Comparison of ENCODE assay signal across 22 mouse cellular contexts in the genomic region with DNA sequence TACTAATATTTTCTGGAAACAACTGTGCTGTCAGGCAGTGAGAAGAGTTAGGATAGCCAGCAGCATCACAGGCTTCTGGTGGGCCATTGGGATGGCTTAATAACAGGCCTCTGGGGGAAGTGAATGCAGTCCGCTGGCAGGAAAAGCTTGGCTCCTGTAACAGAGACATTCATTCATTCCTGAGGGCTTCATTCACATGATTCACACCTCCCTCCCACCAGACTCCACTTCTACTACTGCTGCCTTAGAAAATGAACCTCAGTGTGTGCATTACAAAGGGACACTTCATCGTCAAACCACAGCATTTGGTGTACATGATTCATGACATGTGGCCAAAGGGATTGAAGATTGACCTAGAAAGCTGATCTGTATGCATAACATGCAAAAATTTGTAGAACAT.
A peak's percentile ranks its signal among the peaks of the same experiment; 100 is the strongest.
DNase-seq lines count a peak whose midpoint lies in the region; ATAC-seq and TF ChIP-seq lines count a peak whose summit lies in the region.
"Had no signal": no experiment of that assay in that cellular context is flagged by ENCODE, and none has a peak within 500 bp of the region (broad histone marks: within the 10 kb centered on the region; RNA-seq: fewer than 3 reads in every experiment).

No protein-coding gene starts in this region.

- no peak for TF ChIP-seq CTCF in hindbrain, postnatal 0 days (IDR thresholded peaks at IDR 0.05; ENCODE audit: low read depth)
- TF ChIP-seq CTCF in midbrain, postnatal 0 days (IDR thresholded peaks at IDR 0.05) = no peak
- TF ChIP-seq CTCF in gastrocnemius, adult 2 months (IDR thresholded peaks at IDR 0.05) = no peak

- peak; percentile 25 for DNase-seq in hindbrain, postnatal 0 days (ENCODE audit: low spot score)
- no peak for DNase-seq in hindbrain, embryonic 11.5 days (ENCODE audit: low spot score)
- peak; percentile 48 for DNase-seq in midbrain, postnatal 0 days (ENCODE audit: low spot score)
- DNase-seq in Muller cell, postnatal 12 days (ENCODE audit: inconsistent ontology term) = peak; percentile 75
- DNase-seq in fibroblast of lung, adult 2 months (ENCODE audit: low read depth) = peak; percentile 10
- DNase-seq in gastrocnemius, adult 2 months = no peak
- DNase-seq: adrenal gland, postnatal 10 days; cerebellum, adult 11 months; gastrocnemius, postnatal 14 days; kidney, adult 11 months; lung, postnatal 4 days; thymus, postnatal 14 days had no signal

- H3K4me2 ChIP-seq in hindbrain, postnatal 0 days (ENCODE audit: low read depth, low read length) = no peak overlapping the region
- H3K4me2 ChIP-seq in hindbrain, embryonic 11.5 days (replicated peaks; ENCODE audit: low read depth, low read length) = no peak overlapping the region
- H3K4me2 ChIP-seq in midbrain, postnatal 0 days (ENCODE audit: low read depth, low read length, poor library complexity, severe bottlenecking) = no peak overlapping the region
- H3K4me2 ChIP-seq in midbrain, embryonic 15.5 days = no peak overlapping the region
- H3K4me2 ChIP-seq: embryonic facial prominence, embryonic 13.5 days; hindbrain, embryonic 15.5 days; limb, embryonic 13.5 days; lung, embryonic 15.5 days; neural tube, embryonic 13.5 days had no signal

- intact Hi-C loops in gastrocnemius, adult 2 months (cut with DNase I) = no loop called here

- H3K27ac ChIP-seq in hindbrain, postnatal 0 days = no peak overlapping the region
- no peak overlapping the region for H3K27ac ChIP-seq in hindbrain, embryonic 11.5 days (ENCODE audit: low read depth, low read length)
- no peak overlapping the region for H3K27ac ChIP-seq in midbrain, postnatal 0 days (ENCODE audit: low read depth, low read length)
- H3K27ac ChIP-seq in midbrain, embryonic 15.5 days = no peak overlapping the region
- no peak overlapping the region for H3K27ac ChIP-seq in gastrocnemius, adult 2 months
- H3K27ac ChIP-seq: embryonic facial prominence, embryonic 13.5 days; forebrain, embryonic 10.5 days; hindbrain, embryonic 15.5 days; kidney, postnatal 0 days; limb, embryonic 13.5 days; liver, embryonic 14.5 days; lung, embryonic 15.5 days; neural tube, embryonic 13.5 days had no signal

- H3K4me1 ChIP-seq in hindbrain, postnatal 0 days (ENCODE audit: insufficient read depth, low read length) = no peaks in the 10 kb centered on the region
- H3K4me1 ChIP-seq in hindbrain, embryonic 11.5 days (replicated peaks; ENCODE audit: control insufficient read depth, insufficient read depth, low read length) = no peaks in the 10 kb centered on the region
- no peaks in the 10 kb centered on the region for H3K4me1 ChIP-seq in midbrain, postnatal 0 days (ENCODE audit: insufficient read depth, low read length)
- no peaks in the 10 kb centered on the region; the same call in 1 of the 2 replicates for H3K4me1 ChIP-seq in midbrain, embryonic 15.5 days
- H3K4me1 ChIP-seq: embryonic facial prominence, embryonic 13.5 days; hindbrain, embryonic 15.5 days; limb, embryonic 13.5 days; lung, embryonic 15.5 days had no signal

- H3K9me3 ChIP-seq in hindbrain, postnatal 0 days (ENCODE audit: low read length) = no peaks in the 10 kb centered on the region
- H3K9me3 ChIP-seq in hindbrain, embryonic 11.5 days (ENCODE audit: control insufficient read depth, low read length) = no peaks in the 10 kb centered on the region
- no peaks in the 10 kb centered on the region for H3K9me3 ChIP-seq in midbrain, postnatal 0 days (ENCODE audit: low read length)
- H3K9me3 ChIP-seq in midbrain, embryonic 15.5 days = no peaks in the 10 kb centered on the region
- H3K9me3 ChIP-seq: embryonic facial prominence, embryonic 13.5 days; forebrain, embryonic 10.5 days; hindbrain, embryonic 15.5 days; limb, embryonic 13.5 days; lung, embryonic 15.5 days; neural tube, embryonic 13.5 days had no signal

- no peaks in the 10 kb centered on the region for H3K27me3 ChIP-seq in hindbrain, postnatal 0 days (ENCODE audit: insufficient read depth, low read length)
- no peaks in the 10 kb centered on the region for H3K27me3 ChIP-seq in hindbrain, embryonic 11.5 days (ENCODE audit: control insufficient read depth, insufficient read depth, low read length)
- H3K27me3 ChIP-seq in midbrain, postnatal 0 days (ENCODE audit: insufficient read depth, low read length) = no peaks in the 10 kb centered on the region
- no peaks in the 10 kb centered on the region for H3K27me3 ChIP-seq in midbrain, embryonic 15.5 days (replicated peaks)
- H3K27me3 ChIP-seq: embryonic facial prominence, embryonic 13.5 days; hindbrain, embryonic 15.5 days; limb, embryonic 13.5 days; lung, embryonic 15.5 days; neural tube, embryonic 13.5 days had no signal

- H3K36me3 ChIP-seq in hindbrain, postnatal 0 days (ENCODE audit: insufficient read depth, low read length) = no peaks in the 10 kb centered on the region
- no peaks in the 10 kb centered on the region for H3K36me3 ChIP-seq in hindbrain, embryonic 11.5 days (ENCODE audit: control insufficient read depth, insufficient read depth, low read length)
- no peaks in the 10 kb centered on the region for H3K36me3 ChIP-seq in midbrain, postnatal 0 days (ENCODE audit: insufficient read depth, low read length)
- no peaks in the 10 kb centered on the region for H3K36me3 ChIP-seq in midbrain, embryonic 15.5 days (replicated peaks)
- H3K36me3 ChIP-seq: embryonic facial prominence, embryonic 13.5 days; forebrain, embryonic 10.5 days; hindbrain, embryonic 15.5 days; limb, embryonic 13.5 days; lung, embryonic 15.5 days; neural tube, embryonic 13.5 days had no signal

- 64% methylated on average over 2 of the region's 2 CpGs for WGBS in hindbrain, postnatal 0 days
- WGBS in hindbrain, embryonic 11.5 days = 77% methylated on average over 2 of the region's 2 CpGs
- WGBS in midbrain, postnatal 0 days = 66% methylated on average over 2 of the region's 2 CpGs
- WGBS in midbrain, embryonic 15.5 days = 73% methylated on average over 2 of the region's 2 CpGs

- H3K4me3 ChIP-seq in hindbrain, postnatal 0 days (ENCODE audit: low read length) = no peak overlapping the region
- no peak overlapping the region for H3K4me3 ChIP-seq in hindbrain, embryonic 11.5 days (ENCODE audit: low read depth, low read length)
- no peak overlapping the region for H3K4me3 ChIP-seq in midbrain, postnatal 0 days (ENCODE audit: low read depth, low read length)
- H3K4me3 ChIP-seq in midbrain, embryonic 15.5 days = no peak overlapping the region
- no peak overlapping the region for H3K4me3 ChIP-seq in gastrocnemius, adult 2 months
- H3K4me3 ChIP-seq: embryonic facial prominence, embryonic 13.5 days; forebrain, embryonic 10.5 days; hindbrain, embryonic 15.5 days; limb, embryonic 13.5 days; lung, embryonic 15.5 days; neural tube, embryonic 13.5 days had no signal

- no peak overlapping the region for H3K9ac ChIP-seq in hindbrain, postnatal 0 days (replicated peaks; ENCODE audit: low read length)
- no peak overlapping the region for H3K9ac ChIP-seq in hindbrain, embryonic 11.5 days (ENCODE audit: low read depth, low read length)
- no peak overlapping the region for H3K9ac ChIP-seq in midbrain, postnatal 0 days (replicated peaks; ENCODE audit: low read length, poor library complexity, severe bottlenecking)
- no peak overlapping the region for H3K9ac ChIP-seq in midbrain, embryonic 15.5 days
- H3K9ac ChIP-seq: embryonic facial prominence, embryonic 13.5 days; hindbrain, embryonic 15.5 days; limb, embryonic 13.5 days; liver, embryonic 14.5 days; lung, embryonic 15.5 days; neural tube, embryonic 13.5 days had no signal

- ATAC-seq in hindbrain, postnatal 0 days = peak; percentile 72; the same call in 1 of the 2 replicates
- ATAC-seq in hindbrain, embryonic 11.5 days (ENCODE audit: low FRiP score) = no peak
- ATAC-seq in midbrain, postnatal 0 days (ENCODE audit: low FRiP score) = no peak
- no peak for ATAC-seq in midbrain, embryonic 15.5 days (replicated peaks)
- ATAC-seq: activated CD4-positive, CD25-positive, alpha-beta regulatory T cell, adult 4 months had no signal

Comparison
In these comparisons a context has a peak if more than half of its experiments do, and no peak if none do; other contexts are left out.
1. DNase-seq: peak in hindbrain, postnatal 0 days (single experiment), midbrain, postnatal 0 days (single experiment), Muller cell, postnatal 12 days (single experiment) and fibroblast of lung, adult 2 months (single experiment); none in hindbrain, embryonic 11.5 days (single experiment) and gastrocnemius, adult 2 months (single experiment).